Mouse (Mus musculus) A20 (cell line): ENCODE results near the gene Iqsec1.
A peak's percentile ranks its signal among the peaks of the same experiment; 100 is the strongest.

Source experiments
- DNase-seq: peaks from one replicate; pipeline ENCODE4 v3.0.0-alpha.2; 2011; ENCODE audit warnings: low read depth, low spot score

Gene Iqsec1

DNA sequence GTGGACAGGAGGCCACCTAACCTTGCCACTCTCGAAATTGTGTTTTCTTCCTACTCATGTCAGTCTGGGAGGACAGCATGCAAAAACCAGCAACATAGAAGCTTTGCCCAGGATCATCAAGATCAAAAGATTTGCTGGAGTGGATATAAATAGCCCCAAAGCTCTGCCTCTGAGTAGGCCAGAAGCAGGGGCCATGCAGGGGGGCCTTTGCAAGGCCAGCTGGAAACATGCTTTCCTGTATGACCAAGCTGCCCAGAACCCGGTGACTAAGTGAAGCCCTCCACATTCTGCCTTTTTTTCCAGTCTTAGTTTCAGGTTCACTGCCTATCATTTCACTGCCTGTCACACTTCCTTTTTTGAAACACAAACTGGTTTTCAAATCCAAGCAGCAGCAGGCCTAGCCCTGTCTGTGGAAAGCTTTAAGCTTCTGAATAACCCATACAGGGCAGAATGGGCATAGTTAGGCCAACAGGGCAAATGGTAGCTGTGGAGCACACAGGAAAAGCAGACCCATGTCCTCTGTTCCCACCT, 19.1 kb downstream of the Iqsec1 start:
- peak; percentile 30 for DNase-seq

DNA sequence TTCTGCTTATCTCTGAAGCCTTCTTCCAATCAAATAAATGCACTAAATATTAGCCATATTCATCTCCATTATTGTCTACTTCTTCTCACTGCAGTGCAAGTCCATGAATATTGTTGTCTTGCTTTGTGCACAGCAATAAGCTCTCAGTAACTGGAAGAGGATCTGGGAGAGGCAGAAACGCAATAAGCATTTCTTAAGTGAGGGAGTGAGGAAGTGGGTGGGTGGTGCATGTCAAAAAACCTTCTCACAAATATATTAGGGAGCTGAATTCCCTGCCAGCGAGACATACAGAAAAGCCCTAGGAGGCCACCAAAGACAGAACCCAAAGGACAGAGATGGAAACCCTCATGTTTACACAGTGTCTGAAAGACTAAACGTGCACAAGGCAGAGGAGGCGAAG, 35.1 kb downstream of the Iqsec1 start:
- no peak for DNase-seq

DNA sequence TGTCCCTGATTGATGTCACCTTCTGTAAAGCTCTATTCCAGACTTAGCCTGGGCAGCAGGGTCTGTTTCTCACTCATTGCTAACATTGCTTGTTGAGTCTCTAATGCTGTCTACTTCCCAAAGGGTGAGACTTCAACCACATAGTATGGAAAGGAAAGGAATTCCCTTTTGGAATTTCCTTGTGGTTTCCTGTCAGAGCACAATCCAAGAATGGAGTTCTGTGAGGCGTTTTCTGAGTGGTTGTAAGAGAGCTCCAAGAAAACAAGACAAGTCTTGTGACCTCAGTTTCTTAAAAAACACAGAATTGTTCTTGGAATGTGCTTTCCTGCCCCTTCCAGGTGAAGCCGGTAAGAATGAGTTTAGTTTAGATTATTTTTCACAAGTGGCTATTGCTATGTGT, 37.5 kb downstream of the Iqsec1 start:
- DNase-seq = no peak

DNA sequence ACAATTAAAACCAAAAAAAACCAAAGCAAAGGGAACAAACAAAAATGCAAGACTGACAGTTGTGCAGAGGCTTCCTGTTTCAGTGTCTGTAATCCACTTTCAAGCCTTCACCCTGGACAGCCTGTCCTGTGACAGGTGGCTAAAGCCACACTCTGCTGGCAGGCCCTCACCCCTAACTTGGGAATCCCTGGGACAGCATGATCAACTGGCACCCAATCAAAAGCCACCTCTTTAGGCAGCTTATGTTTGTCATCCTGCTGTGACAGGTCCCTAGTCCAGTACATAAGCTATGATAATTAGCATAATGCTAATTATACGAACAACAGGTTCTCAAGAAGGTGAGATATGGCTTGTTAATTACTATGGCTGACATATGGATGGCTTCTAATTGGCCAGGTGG, 40.4 kb downstream of the Iqsec1 start:
- peak; percentile 16 for DNase-seq

DNA sequence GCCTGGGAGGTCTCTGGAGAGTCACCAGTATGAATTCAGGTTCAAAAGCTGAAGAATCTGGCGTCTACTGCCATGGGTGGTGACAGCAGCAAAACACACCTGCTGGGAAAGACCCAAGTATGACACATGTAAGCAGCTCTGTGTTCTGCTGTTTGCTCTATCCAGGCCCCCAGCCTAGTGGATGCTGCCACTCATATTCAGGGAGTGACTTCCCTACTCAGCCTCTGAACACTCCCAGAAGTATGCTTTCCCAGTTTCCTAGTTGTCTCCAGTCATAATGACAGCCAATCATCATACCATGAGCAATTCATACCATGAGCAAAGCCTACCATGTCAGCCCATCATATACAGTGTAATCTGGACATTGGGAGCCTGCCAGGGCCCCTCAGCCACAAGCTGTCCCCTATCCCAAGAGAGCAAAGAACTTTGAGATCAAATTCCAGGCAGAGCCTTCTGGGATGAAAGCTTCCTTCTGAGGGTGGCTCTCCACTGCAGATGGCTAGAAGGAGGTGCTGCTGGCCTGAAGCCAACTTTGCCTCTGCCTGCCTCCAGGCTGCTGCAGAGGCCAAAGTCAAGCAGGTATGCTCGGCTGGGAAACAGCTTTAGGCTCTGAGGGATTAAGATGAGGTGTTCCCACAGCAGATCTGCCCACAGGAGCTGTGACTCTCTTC, 42.8 kb downstream of the Iqsec1 start:
- DNase-seq = no peak

DNA sequence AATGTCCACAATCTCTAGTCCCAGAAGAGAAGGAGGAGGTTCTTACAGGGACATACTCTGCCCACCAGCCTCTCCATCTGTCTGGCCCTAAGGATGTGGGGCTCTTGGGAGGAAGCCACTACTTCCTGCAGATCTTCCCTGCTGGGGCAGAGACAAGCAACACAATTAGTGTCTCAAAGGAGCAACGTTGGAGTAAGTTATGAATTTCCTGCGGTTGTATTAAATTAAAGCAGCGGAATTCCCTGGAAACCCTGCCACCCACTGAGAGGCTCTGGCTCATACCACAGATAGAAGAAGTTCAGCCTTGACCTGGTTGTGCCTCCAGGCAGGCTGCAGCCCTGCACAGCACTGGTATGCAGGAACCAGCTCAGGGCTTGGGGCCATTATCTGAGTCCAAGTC, 47.2 kb downstream of the Iqsec1 start:
- no peak for DNase-seq

DNA sequence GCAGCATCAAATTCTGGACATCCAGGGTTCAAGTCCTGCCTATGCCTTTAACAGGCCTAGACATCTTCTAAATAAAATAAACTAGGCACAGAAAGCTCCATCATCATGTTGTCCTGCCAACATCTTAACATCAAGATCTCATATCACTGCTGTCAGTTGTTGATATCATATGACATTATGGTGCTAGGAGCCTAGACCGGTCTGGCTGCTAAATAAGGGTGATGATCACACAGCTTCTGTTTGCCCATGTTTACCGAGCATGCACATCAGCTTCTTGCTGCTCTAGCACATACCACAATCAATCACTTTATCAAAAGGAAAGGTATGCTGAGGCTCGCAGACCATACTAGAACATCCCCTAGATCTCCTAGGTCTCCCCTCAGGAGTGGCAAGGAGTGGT, 54.8 kb downstream of the Iqsec1 start:
- DNase-seq = no peak

DNA sequence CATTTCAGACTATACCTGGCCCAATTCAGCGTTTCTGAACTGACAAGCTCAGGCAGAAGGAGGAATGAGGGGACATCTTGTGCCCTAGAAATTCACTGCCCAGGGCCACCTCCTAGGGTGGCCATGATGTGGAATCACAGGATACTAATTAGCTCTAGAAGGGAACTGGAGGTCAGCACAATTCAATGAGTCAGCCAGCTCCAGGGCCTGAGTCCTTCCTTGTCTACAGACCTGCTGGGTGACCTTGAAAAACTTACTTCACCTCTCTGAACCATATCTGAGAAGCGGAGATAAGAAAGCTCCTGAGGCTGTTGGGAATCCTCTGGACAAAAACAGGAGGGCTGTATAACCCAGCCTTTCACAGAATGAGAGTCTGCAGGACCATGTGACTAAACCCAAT, 59.7 kb downstream of the Iqsec1 start:
- DNase-seq = no peak

DNA sequence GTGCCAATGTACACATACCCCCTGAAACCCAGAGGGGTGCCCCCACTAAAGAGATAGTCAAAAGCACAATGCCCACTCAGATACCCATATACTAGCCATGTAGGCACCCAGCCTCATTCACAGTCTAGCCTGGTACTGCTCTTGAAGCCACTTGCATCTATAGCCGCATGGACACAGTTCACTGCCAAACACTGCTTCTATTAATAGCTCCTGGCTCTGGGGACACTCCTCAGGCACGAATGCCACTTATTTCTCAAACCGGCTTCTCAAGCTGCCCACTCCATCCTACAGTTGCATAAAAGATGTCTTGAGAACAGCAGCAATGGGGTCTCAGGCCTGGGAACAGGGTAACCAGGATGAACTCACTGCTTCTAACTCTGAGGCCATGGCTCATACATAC, 63.0 kb downstream of the Iqsec1 start:
- DNase-seq = no peak

DNA sequence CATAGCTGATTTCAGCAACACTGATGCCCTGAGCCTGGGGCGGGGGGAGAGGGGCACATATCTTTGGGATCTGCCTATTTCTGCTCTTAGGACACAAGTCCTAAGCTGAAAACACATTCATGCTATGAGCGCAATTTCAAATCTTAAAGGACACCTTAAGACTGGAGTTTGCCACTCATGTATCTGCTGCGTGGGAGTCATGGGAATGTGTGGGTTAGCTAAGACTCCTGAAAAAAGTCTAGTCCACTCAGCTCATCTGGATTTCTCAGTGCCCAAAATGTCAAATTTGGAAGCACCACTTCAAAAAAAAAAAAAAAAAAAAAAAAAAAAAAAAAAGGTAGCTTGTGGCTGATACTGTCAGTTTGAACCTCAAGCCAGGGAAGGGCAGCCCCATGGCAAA, 63.7 kb downstream of the Iqsec1 start:
- no peak for DNase-seq

DNA sequence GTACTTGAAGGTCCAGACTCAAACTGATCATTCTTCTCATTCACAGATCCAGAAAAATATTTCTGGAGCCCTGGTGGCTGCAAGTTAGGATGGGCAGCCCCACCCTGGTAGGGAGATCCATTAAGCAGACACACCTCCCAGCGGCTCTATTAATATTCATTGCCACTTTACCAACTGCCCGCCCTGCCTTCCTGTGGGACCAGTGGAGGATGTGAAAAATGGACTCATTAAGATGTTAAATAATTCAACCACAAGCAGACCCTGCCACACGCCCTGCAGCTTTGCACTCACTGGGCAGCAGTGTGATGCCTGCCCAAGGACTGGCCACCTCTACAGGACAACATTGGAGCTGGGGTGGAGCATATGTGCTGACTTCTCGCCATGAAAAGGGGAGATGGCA, 64.1 kb downstream of the Iqsec1 start:
- no peak for DNase-seq

DNA sequence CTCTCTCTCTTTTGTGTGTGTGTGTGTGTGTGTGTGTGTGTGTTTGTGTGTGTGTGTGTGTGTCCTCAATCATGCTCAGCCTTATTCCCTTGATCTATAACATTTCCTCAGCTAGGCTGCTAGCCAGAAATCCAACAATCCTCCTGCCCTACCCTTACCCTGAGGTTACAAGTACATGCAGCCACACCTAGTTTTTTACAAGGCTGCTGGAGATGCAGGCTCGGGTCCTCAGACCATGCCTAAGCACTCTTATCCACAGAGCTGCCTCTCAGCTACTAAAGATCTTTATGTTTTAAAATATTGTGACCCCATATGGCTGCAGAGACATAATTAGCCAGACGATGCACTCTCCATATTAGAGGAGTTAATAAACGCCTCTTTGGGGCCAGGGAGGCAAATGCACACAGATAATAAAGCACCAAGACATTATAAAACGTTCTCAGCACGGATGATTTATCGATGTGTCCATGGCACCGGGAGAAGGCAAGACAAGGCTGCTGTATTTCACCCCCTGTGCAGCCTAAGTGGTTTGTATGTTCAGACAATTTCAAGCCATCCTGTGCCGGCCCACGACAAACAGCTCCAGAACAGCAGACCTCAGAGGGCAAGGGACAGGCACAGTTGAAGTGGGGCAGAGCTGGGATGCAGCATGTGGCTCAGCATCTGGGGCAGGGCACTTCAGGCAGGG, 67.1 kb downstream of the Iqsec1 start:
- DNase-seq = no peak

DNA sequence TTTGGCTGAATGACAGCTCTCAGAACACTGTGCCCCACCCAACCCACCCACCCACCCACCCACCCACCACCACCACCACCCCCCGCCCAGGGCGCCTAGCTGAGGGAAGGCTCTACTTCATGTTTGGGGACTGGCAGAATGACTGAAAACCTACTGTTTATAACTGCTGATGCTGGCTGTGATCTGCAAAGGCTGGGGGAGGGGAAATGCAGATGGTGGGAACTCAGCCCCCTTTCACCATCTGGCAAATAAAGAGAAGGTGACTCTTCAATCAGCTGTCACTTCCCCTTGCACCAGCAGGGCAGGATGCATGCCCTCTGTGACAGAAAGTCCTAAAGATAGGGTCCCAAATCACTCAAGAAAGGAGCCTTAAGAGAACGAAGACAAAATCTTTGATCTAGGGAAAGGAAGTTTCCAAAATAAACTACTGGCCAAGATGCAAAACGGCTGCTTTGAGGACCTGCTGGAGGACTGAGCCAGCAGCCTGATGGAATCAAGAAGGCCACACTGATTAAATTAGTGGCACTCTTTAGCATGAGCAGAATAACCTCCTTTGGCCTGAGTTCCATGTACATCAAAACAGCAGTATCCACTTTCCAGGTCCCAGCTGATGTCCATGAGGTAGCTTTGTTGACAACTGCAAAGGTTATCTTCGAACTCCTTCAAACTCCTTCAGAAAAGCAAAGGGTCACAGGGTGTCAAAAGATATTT, 67.8 kb downstream of the Iqsec1 start:
- peak; percentile 36 for DNase-seq

DNA sequence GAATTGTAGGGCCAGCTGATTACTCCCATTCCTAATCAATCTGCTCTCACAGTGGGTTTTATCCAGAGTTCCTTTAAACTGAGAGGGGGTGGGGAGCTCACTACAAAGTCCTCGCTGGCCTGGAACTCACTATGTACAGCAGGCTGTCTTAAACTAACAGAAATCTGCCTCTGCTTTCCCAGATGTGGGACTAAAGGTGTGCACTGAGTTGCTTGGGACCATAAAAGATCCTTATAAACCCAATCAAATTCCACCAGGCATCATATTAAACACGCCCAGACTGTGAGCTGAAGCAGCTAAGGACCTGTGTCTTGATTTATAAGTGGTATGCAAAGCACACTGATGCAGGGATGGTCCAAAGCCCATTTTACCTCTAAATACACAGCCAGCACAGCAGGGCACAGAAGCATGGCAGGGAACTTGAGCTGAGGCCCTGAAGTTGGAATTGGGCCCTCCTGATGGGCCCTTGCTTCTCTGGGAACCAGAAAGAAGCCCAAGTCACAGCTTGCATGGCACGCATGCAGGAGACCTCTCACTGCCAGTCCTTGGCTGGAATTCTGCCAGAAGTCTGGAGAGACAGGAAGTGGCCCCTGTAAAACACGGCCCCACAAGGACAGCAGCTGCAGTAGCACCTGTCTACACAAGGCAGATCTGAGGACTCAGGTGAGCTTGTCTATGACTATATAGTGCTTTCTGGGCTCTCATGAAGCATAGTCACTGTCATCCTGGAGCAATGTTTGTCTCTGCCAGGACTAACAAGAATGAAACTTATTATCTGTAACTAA, 68.7 kb downstream of the Iqsec1 start:
- DNase-seq = peak; percentile 10

DNA sequence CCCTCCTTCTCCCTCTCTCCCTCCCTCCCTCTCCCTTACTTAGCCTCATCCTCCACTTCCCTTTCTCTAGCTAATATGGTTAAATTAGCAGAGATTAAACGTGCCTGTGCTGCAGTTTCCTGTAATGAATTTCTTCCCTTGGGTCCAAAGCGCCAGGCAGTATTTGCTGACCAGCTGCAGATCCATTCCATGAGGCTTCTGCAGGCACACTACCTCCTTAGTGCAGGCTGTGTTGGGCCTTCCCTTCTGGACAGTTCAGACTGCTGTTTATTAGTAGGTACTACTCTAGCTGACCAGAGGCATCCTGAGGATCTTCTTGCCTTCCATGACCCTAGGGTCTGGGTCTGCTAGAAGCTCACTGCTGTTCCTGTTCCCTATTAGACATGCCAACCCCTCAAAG, 72.9 kb downstream of the Iqsec1 start:
- no peak for DNase-seq

DNA sequence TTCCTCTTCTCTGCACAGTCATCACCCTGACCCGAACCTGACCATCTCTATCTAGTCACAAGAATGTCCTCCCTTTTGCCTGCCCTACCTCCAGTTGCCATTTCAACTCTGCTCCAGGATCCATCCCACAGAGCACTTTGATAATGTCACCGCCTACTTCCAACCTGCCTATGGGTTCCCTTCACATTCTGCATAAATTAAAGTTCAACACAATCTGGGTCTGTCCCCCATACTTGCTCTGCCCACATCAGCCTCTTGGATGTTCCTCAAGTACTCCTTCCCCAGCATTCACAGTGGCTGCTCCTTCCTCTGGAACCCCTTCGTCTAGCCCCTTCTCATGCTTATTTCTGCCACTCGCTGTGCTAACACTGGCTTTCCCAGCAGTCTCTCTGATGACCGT, 74.7 kb downstream of the Iqsec1 start:
- DNase-seq = no peak

DNA sequence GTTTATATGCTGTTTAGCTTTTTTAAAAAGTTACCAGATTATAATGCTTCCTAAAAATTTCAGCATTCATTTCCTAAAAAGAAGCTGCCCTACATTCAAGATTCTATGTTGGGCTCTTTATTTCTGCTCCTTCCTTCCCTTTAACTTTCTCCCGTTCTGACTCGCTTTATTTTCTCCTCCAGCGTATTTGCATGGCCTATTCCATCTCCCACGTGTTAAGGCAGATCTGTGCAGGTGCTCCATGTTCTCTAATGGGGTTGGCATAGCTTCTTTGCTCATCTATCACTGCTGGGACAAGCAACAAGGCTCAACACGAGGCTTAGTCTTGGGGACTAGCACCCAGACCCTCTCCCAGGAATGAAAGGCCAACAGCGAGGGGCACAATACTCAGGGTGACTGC, 75.7 kb downstream of the Iqsec1 start:
- DNase-seq = no peak

DNA sequence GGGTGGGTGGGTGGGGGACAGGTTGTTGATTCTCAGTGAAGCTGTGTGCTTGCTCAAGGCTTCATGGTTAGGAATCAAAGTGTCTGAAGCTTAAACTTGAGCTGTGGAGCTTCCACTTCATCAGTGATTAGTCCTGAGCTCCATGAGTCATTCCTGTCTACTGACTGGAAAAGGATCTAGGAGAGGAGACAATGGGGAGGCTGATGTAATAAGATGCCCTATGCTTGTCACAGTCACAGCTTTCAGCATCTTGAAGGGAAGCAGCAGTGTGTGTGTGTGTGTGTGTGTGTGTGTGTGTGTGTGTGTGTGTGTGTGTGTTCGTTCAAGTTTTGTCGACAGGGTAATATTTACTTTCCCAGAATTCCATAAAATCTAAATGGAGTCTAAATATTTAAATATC, 84.3 kb downstream of the Iqsec1 start:
- no peak for DNase-seq

DNA sequence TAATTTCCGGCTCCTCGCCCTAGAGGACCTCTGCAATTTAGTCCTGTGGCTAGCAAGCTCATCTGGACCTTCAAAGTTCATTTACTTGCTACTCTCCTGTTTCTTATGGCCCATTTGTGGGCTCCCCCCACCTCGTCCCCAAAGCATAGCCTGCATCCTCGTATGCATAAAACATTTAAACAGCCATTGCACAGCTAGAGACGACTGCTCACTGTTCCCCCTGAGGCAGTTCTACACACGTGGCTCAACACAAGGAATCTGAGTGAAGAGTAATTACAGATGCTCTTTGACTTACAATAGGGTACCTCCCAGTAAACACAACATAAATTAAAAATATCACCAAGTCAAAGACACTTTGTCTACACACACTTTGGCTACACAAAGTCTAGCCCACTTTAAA, 88.2 kb downstream of the Iqsec1 start:
- DNase-seq = no peak

DNA sequence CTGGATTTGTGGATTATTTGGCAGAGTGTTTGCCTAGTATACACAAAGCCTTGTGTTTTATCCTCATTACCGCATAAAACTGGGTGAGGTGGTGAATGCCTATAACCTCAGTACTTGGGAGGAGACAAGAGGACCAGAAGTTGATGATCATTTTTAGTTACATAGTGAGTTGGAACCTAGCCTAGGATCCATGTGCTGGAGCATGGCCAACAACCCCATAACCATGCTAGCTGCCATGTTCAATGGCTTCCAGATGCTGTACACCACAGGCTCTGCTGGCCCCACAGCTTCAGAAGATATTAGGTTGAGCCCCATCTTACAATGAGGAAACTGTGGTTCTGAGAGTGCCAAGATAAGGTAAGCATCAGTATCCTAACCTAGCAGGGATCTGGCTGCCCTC, 89.2 kb downstream of the Iqsec1 start:
- no peak for DNase-seq

DNA sequence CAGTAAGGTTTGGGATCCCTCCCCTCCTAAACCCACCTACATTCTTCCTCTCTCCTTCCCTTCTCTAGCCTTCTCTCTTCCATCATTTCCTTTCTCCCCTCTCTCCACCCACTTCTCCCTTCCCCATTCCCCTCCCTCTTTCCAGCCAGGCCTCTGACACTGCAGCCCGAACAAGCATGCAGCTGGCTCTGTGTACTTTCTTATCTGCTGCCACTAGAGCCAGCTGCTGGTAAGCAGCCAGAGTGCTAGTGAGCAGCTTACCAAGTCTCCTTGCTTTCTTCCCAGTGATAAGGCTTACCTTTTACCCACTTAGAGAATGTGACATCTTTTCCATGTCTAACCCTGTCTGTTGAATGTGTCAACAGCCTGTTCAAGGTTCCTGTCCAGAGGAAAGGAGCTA, 90.4 kb downstream of the Iqsec1 start:
- no peak for DNase-seq

DNA sequence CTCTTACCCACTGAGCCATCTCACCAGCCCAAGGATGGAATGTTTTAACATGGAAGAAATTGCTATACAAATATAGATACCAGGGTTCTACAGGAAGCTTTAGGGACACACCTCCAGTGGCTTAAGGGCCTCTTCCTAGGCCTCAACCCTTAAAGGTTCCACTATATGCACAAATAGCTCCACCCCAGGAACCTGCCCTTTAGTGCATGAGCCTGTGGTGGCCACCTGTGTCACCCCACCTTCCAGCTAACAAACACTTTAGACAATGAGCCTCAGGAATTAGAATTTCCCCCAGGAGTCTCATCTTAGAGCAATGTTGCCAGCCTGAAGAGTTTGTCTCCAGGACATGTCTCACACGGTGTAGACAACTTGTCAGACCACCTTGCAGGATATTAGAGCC, 96.1 kb downstream of the Iqsec1 start:
- no peak for DNase-seq
